Mouse (Mus musculus): ENCODE results near the gene Nrp2. TPM values are rescaled to one million over a fixed set of nuclear protein-coding genes. Genes with fewer than 3 reads are reported as not detected.

Nrp2 gene
- 0.10 and 0.87 TPM in 2 replicates for total RNA-seq (2017)

DNA sequence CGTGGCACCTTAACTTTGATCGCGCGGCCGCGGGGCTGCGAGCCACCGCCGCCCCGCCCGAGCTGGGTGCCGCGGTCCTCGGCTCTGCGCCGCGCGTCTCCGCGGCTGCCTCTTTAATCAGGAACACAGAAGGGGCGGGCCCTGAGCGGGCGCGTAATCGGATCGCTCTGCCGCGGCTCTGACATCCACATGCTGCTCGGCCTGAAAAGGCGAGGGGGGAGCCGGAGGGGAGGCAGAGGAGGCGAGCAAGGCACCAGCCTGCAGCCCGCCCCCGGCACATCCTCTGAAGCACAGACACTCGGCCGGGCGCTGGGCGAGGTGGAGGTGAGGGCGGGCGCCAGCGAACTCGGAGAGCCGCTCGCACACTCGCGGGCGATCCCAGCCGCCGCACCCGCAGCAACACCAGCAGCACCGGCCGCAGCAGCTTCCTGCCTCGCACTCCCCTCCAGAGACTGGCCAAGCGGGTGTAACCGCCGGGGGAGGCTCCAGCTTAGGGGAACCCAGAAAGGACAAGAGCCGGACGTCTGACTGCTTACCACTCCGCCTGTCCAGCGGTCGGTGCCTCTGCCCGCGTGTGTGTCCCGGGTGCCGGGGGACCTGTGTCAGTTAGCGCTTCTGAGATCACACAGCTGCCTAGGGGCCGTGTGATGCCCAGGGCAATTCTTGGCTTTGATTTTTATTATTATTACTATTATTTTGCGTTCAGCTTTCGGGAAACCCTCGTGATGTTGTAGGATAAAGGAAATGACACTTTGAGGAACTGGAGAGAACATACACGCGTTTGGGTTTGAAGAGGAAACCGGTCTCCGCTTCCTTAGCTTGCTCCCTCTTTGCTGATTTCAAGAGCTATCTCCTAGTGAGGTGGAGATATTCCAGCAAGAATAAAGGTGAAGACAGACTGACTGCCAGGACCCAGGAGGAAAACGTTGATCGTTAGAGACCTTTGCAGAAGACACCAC is at the start of gene Nrp2:
Gene Nrp2, plus strand, starts transcription at position 128 of the 959 bp plus-strand sequence.
- ATAC-seq (replicated peaks; ENCODE audit: low read depth, poor library complexity, severe bottlenecking) = peak; percentile 53

DNA sequence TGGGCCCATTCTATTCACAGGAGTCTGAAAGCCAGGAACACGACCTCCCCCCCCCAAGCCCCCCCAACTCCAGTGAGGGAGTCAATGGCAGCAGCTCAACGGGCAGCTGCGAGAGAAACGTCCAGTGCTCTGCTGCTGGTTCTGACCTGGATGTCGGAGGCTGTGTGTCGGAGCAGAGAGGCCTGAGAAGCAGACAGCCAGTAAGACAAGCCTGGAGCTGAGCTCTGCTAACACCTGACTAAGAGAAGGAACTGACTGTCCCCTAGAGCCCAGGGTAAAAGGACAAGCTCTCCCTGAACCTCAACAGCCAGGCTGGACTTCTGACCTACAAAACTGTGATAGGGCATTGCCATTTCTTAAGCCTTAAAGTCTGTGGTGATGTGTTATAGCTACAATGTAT is 48.6 kb upstream of the Nrp2 start:
- ATAC-seq (replicated peaks; ENCODE audit: low read depth, poor library complexity, severe bottlenecking) = no peak

DNA sequence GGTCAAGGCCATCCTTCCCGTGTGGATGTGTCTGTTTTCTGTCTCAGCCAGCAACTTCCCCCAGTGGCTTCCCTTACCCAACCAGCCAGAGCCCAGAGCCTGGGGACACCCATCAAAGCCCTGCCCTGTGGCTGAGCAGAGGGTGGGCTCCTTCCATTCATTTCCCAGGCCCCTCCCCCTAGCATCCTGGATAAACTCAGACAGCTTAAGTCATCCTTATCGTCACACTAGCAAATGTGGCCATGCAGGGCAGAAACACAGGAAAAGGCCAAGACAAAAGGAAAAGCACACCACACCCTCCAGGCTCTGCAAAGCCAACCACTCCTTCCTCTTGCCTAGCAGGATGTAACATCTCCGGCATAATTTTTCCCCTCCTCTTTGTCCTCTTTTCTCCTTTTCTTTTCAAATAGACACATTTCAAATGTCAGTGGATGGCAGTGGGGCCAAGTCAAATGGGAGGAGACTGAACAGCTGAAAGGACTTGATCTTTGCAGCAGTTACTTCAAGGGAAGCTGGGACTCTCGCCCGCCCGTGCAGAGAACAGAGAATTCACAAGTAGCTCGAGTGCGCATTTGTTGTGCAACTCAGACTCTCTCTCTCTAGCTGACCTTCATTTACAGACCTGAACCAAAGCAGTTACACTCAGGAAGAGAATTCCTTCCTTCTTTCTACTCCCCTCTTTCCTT is 38.0 kb upstream of the Nrp2 start:
- ATAC-seq (replicated peaks; ENCODE audit: low read depth, poor library complexity, severe bottlenecking) = 0 out of 2 replicates have a peak, but pooled peaks have one; percentile 36

DNA sequence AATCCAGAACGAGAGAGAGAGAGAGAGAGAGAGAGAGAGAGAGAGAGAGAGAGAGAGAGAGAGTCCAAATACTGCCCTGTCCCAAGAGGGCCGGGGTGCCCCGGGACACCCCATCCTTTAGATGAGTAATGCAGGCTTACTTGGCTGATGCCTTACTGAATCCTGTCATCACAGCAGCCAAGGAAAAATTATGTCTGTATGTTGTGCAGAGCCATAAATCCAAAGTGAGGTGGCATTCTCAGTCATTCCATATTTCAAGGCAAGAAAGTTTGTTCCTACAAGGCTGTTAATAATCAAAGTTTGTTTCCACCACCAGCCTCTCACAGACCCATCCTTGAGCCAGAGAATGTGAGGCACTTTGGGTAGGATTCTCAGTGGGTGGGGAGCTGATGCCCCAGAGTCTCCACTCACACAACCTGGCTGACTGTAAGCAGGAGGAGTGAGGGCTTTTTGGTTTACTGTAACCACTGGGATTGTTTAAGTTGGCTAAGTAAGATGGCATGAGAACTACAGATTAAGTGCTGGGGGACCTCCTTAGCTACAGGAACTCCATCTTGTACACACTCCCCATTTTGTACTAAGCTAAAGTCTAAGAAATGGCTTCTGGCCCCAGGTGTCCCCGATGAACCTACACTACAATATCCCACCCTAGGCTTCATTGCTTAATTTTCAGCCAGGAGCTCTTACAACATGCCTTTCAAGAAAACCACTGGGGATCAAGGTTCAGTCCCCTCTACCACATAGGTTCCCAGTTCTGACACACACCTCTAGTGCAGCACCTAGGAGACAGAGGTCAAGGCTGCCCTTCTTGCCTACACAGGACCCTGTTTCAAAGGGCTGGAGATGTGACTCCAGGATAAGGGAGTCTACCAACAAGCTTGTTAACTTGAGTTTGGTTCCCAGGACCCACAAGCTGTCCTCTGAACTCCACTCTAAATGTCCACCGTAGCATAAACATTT is 37.0 kb upstream of the Nrp2 start:
- no peak for ATAC-seq (replicated peaks; ENCODE audit: low read depth, poor library complexity, severe bottlenecking)

DNA sequence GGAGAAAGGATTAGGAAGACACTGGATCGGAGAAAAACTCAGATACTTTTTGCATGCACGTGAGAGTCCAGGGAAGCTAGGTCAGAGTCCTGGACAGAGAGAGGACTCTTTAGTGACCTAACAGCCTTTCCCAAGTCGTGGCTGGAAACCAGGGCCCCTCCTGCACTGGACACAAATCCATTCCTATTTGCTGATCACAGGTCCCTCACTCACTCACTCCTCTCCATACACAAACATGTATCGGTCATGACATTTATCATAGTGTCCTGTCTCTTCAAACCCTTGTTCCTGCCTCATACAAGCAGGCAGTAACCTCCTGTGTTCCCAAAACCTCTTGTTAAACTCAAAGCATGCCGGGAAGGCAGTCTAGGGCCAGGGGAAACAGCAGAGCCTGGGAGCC is 36.3 kb upstream of the Nrp2 start:
- no peak for ATAC-seq (replicated peaks; ENCODE audit: low read depth, poor library complexity, severe bottlenecking)

DNA sequence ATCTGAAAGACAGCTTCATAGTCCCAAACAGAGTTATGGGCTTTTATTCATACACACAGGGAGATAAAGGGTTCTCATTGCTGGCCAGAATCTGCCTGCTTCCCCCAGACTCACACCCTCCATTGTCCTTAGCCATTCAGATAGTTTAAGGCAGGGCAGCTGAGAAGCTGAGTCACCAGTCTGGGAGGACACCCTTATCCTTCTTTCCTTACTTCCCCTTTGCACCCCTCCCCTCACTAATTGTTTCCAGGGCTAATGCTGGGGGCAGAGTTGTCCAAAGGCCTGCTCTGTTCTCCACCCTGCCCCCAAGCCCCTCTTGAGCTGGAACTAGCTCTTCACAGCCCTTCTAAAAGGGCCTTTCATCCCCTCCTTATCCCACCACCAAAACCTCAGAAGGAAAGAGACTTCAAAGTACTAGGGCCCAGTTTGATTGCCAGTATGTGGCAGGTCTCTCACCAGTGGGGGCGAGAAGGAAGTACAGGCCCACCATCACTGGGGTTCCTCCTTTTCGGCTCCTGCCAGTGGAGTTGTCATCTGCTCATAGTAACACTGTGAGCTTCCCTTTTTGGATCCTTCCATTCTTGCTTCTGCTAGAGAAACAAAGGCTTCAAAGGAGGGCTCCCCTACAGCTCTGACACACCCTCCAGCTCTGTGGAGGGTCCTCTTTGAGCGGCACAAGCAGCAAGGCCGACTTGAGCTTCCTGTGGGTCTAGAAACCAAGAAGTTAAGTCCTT is 24.3 kb upstream of the Nrp2 start:
- ATAC-seq (replicated peaks; ENCODE audit: low read depth, poor library complexity, severe bottlenecking) = peak; percentile 96

DNA sequence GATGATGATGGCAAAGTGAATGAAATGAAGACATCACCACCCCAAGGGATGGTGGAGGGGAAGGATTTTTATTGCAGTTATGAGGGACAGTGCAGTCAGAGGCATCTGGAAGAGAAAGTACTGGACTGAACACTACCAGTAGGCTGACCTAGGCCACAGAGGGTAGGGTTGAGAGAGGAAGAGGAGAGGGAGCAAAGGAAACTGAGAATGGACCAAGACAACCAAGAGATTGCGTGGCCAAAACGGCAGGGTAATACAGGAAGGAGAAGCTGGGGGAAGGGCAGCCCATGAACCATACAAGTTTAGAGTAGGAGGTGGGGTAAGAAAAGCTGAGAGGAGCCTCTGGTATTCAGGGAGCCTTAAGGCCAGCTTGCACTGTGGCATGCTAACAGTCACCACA is 23.6 kb upstream of the Nrp2 start:
- peak; percentile 36; the same call in 1 of the 2 replicates for ATAC-seq (replicated peaks; ENCODE audit: low read depth, poor library complexity, severe bottlenecking)

DNA sequence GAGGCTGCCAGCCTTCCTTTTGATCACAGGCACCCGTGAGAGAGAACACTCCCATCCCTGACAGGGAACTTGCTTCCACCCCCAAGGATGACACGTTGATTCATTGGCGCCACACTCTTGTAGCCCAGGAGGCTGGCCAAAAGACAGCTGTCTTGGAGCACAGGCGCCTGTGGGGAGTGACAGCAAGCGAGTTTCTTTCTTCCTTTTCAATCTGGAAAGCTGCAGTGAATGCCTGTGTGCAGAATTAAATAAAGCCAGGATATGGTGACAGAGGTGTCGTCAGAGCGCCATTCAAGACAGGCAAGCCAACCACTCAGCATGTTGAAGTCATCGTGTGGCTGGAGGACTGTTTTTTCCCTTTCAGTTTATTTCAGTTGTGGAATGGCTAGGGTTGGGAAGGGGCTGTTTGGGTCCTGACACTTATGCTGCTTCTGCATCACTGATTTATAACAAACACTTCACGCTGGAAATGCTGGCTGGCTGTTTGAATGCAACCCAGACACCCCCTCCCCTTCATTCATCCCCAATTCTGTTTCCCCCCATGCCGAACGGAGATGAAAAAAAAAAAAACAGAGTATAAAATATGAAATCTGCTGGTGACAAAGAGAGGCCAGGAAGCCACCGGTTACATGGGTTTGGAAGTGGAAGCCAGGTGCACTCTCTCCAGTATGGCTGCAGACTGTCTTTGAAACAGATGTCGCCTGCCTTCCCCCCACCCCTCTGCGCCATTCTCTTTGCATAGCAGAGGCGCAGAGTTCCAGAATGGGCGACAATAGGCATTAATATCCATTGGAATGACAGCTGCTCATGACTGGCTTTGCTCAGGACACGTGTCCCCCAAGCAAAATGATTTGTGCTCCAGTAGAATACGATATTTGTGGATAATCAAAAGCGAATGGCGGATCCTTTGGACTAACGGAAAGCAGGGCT is 20.4 kb upstream of the Nrp2 start:
- no peak for ATAC-seq (replicated peaks; ENCODE audit: low read depth, poor library complexity, severe bottlenecking)

DNA sequence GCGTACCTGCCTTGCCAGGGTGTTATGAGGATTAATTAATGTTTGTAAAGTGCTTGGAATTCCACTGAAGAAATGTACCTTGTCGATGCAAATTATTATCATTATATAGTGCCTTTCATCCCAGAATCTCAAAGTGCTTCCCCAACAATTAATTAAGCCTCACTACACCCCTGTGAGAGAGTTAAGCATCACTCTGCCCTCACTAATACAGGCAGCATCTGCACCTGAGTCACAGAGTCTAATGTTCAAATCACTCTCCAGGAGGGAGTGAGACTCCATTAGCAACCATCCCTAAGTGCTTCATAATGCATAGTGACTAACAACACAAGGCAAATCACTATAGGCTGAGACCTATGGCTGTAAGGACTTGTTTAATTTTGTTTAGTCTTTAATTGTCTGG is 19.6 kb upstream of the Nrp2 start:
- ATAC-seq (replicated peaks; ENCODE audit: low read depth, poor library complexity, severe bottlenecking) = no peak

DNA sequence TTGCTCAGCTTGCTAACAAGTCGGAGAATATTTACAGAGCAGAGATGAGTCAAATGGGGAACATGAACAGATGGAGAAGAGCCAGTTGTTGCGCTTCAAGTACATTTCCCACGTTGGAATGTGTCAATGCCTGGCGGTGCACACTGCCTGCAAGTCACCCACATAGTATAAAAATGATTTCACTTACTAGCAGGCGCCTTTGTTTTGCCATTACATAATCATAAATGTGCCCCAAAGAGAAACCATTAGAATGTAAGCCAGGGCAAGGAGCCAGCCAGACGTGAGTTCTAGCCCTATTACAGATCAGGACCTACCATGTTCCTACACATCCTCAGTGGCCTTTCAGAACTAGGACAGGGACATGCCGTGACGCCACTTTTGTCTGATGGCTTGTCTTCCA is 15.6 kb upstream of the Nrp2 start:
- ATAC-seq (replicated peaks; ENCODE audit: low read depth, poor library complexity, severe bottlenecking) = no peak

DNA sequence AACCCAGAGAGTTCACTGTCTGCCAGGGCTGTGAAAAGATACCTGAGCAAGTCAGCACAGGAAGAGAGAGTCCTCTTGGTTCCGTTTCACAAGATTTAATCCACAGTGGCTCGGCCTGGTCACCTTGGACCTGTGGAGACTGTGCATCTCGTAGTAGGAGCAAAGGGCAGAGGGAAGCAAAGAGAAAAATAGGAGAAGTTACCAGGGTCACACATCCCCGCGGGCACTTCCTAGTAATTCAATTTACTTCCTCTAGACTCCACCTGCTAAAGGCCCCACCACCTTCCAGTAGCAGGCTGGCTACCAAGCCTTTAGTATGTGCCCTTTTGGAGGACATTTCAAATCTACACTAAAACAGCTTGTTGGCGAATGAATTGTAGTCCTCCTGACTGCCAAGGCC is 11.9 kb upstream of the Nrp2 start:
- ATAC-seq (replicated peaks; ENCODE audit: low read depth, poor library complexity, severe bottlenecking) = peak; percentile 45; the same call in 1 of the 2 replicates

DNA sequence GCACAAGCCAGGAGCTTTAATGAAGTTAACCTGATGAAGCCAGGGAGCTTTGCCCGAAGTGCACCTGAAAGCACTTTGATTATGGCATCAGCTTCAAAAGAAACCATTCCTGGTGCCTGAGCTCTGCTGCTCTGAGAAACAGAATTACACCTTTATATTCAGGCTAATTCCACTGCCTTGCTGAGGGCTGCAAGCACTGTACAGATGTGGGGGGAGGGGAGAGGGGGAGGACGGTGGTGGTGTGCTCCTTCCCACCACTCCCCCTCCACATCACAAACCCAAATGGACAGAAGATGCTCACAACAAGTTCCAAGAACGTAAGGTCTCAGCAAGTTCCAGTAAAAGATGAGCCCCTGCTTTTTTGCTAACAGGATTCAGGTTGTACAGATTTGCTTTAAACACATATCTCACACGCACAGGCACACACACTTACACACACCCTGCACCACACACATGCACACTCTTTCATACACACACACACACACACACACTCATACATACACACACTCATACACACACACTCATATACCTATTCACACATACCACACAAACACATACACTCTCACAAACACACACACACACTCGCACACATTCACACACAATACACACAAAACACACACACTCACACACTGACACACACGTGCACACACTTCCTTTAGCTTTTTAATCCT is 6.6 kb upstream of the Nrp2 start:
- no peak; the same call in 1 of the 2 replicates for ATAC-seq (replicated peaks; ENCODE audit: low read depth, poor library complexity, severe bottlenecking)

DNA sequence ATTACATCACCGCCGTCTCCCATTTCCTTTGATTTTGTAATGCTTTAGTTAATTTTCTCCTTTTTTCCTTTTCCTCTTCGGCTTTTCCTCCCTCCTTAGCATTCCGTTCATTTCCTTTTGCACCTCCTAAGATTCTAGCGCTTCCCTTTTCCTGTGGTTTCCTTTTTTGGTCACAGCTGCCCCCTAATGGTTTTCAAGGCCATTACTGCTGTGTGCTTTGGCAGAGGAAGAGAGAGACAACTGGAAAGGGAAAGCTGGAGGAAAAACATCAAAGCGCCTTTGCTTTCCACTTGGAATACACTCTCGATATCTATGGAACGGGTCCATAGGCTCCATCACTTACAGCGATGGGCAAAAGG is 6.1 kb upstream of the Nrp2 start:
- ATAC-seq (replicated peaks; ENCODE audit: low read depth, poor library complexity, severe bottlenecking) = peak; percentile 76

DNA sequence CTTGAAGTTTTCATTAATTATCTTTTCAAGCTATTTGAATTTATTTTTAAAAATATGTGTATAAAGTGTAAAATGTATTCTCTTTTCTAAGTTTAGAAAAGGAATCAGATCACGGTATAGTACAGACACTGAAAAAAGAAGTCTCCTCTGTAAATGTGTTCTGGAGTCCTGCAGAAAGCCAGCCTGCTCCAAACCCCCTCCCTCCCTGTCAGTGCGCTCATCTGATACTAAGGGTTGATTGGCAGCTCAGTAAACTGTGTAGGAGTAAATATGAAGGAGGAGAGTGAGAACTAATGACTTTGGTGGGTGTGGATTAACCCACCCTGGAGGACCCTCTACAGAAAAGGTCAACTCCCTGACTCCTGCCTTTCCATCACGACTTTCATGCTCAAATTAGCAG is 5.7 kb upstream of the Nrp2 start:
- no peak for ATAC-seq (replicated peaks; ENCODE audit: low read depth, poor library complexity, severe bottlenecking)

DNA sequence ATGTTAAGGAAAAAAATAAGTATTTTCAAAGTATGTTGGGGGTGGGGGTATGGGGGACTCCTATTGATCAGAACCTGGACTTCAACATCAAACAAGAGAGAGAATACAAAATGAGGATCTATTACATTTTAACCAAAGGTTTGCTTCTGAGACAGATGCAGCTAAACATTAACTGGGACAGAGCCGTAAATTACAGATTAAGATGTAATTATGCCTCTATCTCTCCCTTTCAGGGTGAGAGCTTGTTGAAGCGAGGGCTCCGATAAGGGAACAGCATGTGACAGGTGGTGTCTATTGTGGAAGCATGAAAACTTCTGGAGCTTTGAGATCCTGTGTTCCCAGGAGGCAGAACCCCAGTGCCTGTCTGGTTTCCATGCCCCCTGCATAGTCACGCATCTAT is 3.3 kb upstream of the Nrp2 start:
- ATAC-seq (replicated peaks; ENCODE audit: low read depth, poor library complexity, severe bottlenecking) = no peak

DNA sequence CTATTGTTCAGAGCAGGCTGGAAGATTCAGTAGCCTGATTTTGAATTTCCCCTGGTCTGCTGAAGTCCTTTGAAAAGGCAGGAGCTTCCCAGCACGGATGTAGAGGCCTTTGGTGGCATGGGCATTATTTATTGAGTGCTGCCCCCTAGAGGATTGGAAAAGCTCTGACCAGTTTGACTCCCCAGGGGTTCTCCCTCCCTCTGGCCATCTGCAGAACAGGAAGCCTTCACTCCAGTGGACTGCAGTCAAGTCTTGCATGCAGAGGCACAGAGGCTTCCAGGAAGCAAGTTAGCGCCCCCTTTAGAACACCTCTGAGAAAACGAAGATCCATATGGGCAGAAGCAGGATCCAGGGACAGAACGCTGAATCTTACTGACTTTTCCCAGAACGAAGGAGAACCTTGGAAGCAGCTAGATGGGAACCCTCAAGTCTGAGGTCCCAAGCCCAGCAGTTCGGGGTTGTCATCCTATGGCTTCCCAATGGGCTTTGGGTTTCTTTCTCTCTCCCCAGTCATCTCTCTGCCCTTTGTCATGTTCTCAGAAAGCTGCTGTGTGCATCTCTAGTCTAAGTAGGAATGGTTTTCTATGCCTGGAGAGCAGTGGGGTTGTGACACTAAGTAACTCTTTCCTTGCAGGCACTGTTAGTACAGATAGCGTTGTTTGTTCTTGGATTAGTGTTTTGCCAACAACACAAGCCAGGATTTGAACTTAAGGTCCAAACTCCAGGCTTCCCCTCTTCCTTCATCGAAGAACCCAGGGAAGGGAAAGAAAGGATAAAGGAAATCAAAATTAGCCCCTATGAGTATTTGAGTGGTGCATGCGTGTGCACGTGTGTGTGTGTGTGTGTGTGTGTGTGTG is 1.8 kb upstream of the Nrp2 start:
- peak; percentile 66 for ATAC-seq (replicated peaks; ENCODE audit: low read depth, poor library complexity, severe bottlenecking)

DNA sequence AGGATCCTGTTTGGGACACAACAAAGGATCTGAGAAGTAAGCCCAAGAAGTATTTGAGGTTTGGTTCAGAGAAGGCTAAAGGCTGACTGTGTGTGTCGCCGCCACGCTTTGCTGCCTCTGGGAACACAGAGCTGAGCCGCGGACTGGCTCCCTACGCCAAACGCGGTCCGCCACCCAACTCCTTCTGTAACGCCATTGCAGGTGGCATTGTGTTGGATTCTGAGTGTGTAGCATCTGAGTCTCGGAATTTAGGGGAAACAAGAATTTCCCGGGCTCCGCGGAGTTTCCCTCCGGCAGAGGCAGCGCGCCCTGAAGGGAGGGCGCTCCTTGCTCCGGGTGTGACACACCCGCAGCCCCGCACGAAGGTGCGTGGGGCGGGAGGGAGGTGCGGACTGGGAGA is 342 bp upstream of the Nrp2 start:
- ATAC-seq (replicated peaks; ENCODE audit: low read depth, poor library complexity, severe bottlenecking) = no peak
